In the genomic region with DNA sequence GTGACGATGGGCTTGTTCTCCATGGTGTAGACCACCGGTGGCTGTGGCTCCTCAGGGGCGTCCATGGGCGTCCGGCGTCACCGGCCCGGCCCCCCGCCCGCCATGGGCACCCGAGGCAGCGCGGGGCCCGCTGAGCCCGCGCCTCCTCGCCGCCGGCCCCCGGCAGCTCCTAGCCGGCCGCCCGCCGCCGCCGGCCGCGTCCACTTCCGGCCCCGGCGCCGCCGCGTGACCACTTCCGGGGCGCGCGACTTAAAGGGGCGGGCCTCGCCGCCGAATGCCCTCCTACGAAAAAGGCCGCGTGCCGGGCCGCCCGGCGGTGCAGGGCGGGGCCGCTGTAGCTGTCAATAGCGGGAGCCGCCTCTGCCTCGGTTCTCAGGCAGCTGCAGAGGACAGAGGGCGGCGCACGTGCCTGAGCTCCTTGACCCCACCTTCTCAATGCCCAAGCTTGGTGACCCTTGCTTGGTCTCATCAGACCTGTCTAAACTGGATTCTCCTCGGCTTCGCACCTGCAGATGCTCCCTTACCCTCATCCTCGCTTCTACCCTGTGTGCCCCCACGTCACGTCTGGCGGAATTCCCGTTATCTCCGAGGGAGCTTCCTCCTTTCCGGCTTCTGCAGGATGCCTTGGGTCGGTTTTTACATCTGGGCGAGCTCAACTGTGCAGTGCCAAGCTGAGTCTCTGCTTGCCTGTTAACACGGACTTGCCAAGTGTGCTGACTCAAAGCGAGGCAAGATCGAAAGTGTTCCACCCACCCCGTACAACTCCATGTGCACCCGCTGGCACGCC, we compare ENCODE assay signal across 8 mouse cellular contexts. TPM values are rescaled to one million over a fixed set of nuclear protein-coding genes. Genes with fewer than 3 reads are reported as not detected.
DNase-seq lines count a peak whose midpoint lies in the region; ATAC-seq lines count a peak whose summit lies in the region.

Gene Trappc10 (minus strand): TSS at position 204 of the 787 bp plus-strand sequence.

- under 1% methylated on average over 49 of the region's 74 CpGs for WGBS in heart, embryonic 14.5 days
- WGBS in liver, embryonic 13.5 days (ENCODE audit: insufficient replicate concordance) = under 1% methylated on average over 67 of the region's 74 CpGs
- WGBS in stomach, embryonic 16.5 days = under 1% methylated on average over 73 of the region's 74 CpGs

- peak within 1 kb of the TSS; percentile 80 for H3K9ac ChIP-seq in heart, embryonic 14.5 days (ENCODE audit: low read length)
- H3K9ac ChIP-seq in liver, embryonic 13.5 days = peak within 1 kb of the TSS; percentile 94
- H3K9ac ChIP-seq in stomach, embryonic 16.5 days (ENCODE audit: low read length) = peak within 1 kb of the TSS; percentile 91

- peaks cover 9% of the 10 kb centered on the region for H3K4me1 ChIP-seq in brown adipose tissue, adult 24 weeks (ENCODE audit: control insufficient read depth, insufficient read depth, insufficient read length, low read length)
- H3K4me1 ChIP-seq in heart, embryonic 14.5 days (ENCODE audit: control insufficient read depth in 2 of 2, insufficient read depth in 2 of 2, low read length in 2 of 2) = peaks cover 8 to 14% of the 10 kb centered on the region in 2 experiments
- H3K4me1 ChIP-seq in liver, embryonic 13.5 days (replicated peaks) = peaks cover 71% of the 10 kb centered on the region
- peaks cover 13% of the 10 kb centered on the region for H3K4me1 ChIP-seq in stomach, embryonic 16.5 days (ENCODE audit: control insufficient read depth, insufficient read depth, low read length)

- peak; percentile 90 for ATAC-seq in heart, embryonic 14.5 days (ENCODE audit: insufficient number of reproducible peaks, insufficient read depth, low FRiP score, low read depth)
- ATAC-seq in liver, embryonic 13.5 days (ENCODE audit: low read depth) = peak; percentile 96
- ATAC-seq in stomach, embryonic 16.5 days (ENCODE audit: insufficient read depth, low FRiP score) = peak; percentile 95

- no peaks in the 10 kb centered on the region for H3K27me3 ChIP-seq in heart, embryonic 14.5 days (ENCODE audit: control insufficient read depth, insufficient read depth, low read length)
- H3K27me3 ChIP-seq in liver, embryonic 13.5 days = no peaks in the 10 kb centered on the region
- H3K27me3 ChIP-seq in stomach, embryonic 16.5 days (ENCODE audit: control insufficient read depth, insufficient read depth, low read length) = no peaks in the 10 kb centered on the region

- no peaks in the 10 kb centered on the region for H3K9me3 ChIP-seq in heart, embryonic 14.5 days (ENCODE audit: control insufficient read depth, low read length)
- no peaks in the 10 kb centered on the region for H3K9me3 ChIP-seq in liver, embryonic 13.5 days (replicated peaks)
- H3K9me3 ChIP-seq in stomach, embryonic 16.5 days (replicated peaks; ENCODE audit: control insufficient read depth, low read length) = no peaks in the 10 kb centered on the region

- H3K27ac ChIP-seq in brown adipose tissue, adult 24 weeks (replicated peaks; ENCODE audit: low read depth, low read length) = peak within 1 kb of the TSS; percentile 54
- peak within 1 kb of the TSS; percentile 0 to 64; a peak in 2 of 4 replicates for H3K27ac ChIP-seq in heart, embryonic 14.5 days (replicated peaks in 1 of 2; ENCODE audit: control insufficient read depth in 1 of 2, insufficient read depth in 1 of 2, low read depth in 2 of 2, low read length in 2 of 2)
- peak within 1 kb of the TSS; percentile 93 for H3K27ac ChIP-seq in liver, embryonic 13.5 days
- H3K27ac ChIP-seq in stomach, embryonic 16.5 days (ENCODE audit: low read length) = peak within 1 kb of the TSS; percentile 62

- DNase-seq in CD4-positive helper T cell, adult 2 months (ENCODE audit: low read depth, low spot score) = peak; percentile 92
- DNase-seq in fibroblast of lung, adult 2 months (ENCODE audit: low read depth) = peak; percentile 44
- peak; percentile 91 for DNase-seq in kidney, postnatal 14 days
- peak; percentile 88 for DNase-seq in liver, embryonic 13.5 days
- DNase-seq in neural tube, embryonic 10.5 days (ENCODE audit: extremely low spot score, low spot score) = peak; percentile 86

- no peaks in the 10 kb centered on the region for H3K36me3 ChIP-seq in heart, embryonic 14.5 days (ENCODE audit: control insufficient read depth, insufficient read depth, low read length)
- H3K36me3 ChIP-seq in liver, embryonic 13.5 days = peaks cover 9% of the 10 kb centered on the region; the same call in 1 of the 2 replicates
- no peaks in the 10 kb centered on the region for H3K36me3 ChIP-seq in stomach, embryonic 16.5 days (ENCODE audit: control insufficient read depth, insufficient read depth, low read length)

- peak within 1 kb of the TSS; percentile 97 for H3K4me2 ChIP-seq in heart, embryonic 14.5 days (ENCODE audit: low read length)
- peak within 1 kb of the TSS; percentile 99 for H3K4me2 ChIP-seq in liver, embryonic 13.5 days
- peak within 1 kb of the TSS; percentile 99 for H3K4me2 ChIP-seq in stomach, embryonic 16.5 days (ENCODE audit: low read depth, low read length)

- peak within 1 kb of the TSS; percentile 75 for H3K4me3 ChIP-seq in brown adipose tissue, adult 24 weeks (ENCODE audit: insufficient read depth, low read depth, low read length)
- H3K4me3 ChIP-seq in heart, embryonic 14.5 days (ENCODE audit: control insufficient read depth in 1 of 2, insufficient read depth in 1 of 2, low read depth in 1 of 2, low read length in 2 of 2) = peak within 1 kb of the TSS; percentile 70 to 78
- peak within 1 kb of the TSS; percentile 94 for H3K4me3 ChIP-seq in liver, embryonic 13.5 days (replicated peaks)
- H3K4me3 ChIP-seq in stomach, embryonic 16.5 days (replicated peaks; ENCODE audit: low read length) = peak within 1 kb of the TSS; percentile 89

RNA-seq across cellular contexts. Expression of gene Trappc10, which starts in this region (rescaled TPM):
- polyA plus RNA-seq in brown adipose tissue, adult 24 weeks (2012; ENCODE audit: insufficient read depth, insufficient read length, missing spikeins) = 22.4 and 23.1 TPM in 2 replicates
- polyA plus RNA-seq in heart, embryonic 14.5 days (2014; fragmentation: Nextera tagmentation; extraction: Ambion mirVana) = 15.4 and 19.0 TPM in 2 replicates
- polyA plus RNA-seq in liver, embryonic 13.5 days (2015; fragmentation: Nextera tagmentation; extraction: Ambion mirVana) = 15.6 and 15.8 TPM in 2 replicates
- 3.4 and 4.7 TPM in 2 replicates for polyA plus RNA-seq in stomach, embryonic 16.5 days (2015; fragmentation: Nextera tagmentation; extraction: Ambion mirVana)

Comparison
In these comparisons a context has a peak if more than half of its experiments do, and no peak if none do; other contexts are left out.
1. Peak in every context shown above with its lines: DNase-seq, ATAC-seq, H3K4me3 ChIP-seq and H3K27ac ChIP-seq.
2. H3K27ac ChIP-seq: peak in every context shown above with its lines; median percentile 93 in liver, embryonic 13.5 days; 62 in stomach, embryonic 16.5 days; 54 in brown adipose tissue, adult 24 weeks; 32 in heart, embryonic 14.5 days.